Mouse (Mus musculus) cortical plate, adult 2 months (tissue): ENCODE results near the gene Zfhx3. TPM values are rescaled to one million over a fixed set of nuclear protein-coding genes. Genes with fewer than 3 reads are reported as not detected.
"Not testable (repeated sequence)": the region's sequence is repeated elsewhere in the genome, so short reads cannot be mapped to it uniquely, and the experiment has no call there.

ENCODE experiments used
- H3K27ac ChIP-seq: fragments of 200-500 bp; 2 replicates; pipeline ENCODE4 v1.5.1; 2012; ENCODE audit warnings: low read length, control low read depth, inconsistent platforms; ENCODE audit not compliant: insufficient read depth
- H3K4me1 ChIP-seq: fragments of 200-500 bp; 2 replicates; pipeline ENCODE4 v1.6.1; 2011; ENCODE audit warnings: low read length; ENCODE audit not compliant: control insufficient read depth, insufficient read depth
- H3K4me3 ChIP-seq: fragments of 200-500 bp; 2 replicates; pipeline ENCODE4 v1.5.1; 2011; ENCODE audit warnings: mild to moderate bottlenecking, low read length, control low read depth; ENCODE audit not compliant: insufficient read depth
- CTCF ChIP-seq: fragments of 200-500 bp; IDR thresholded peaks from 2 replicates; pipeline ENCODE4 v1.5.1; 2011; ENCODE audit warnings: mild to moderate bottlenecking, control low read depth, low read length; ENCODE audit not compliant: insufficient read depth; ENCODE audit errors: extremely low read depth
- POLR2A ChIP-seq: fragments of 200-500 bp; IDR thresholded peaks from 2 replicates; pipeline ENCODE4 v1.6.1; 2011; ENCODE audit warnings: mild to moderate bottlenecking, low read length, control low read depth; ENCODE audit not compliant: insufficient read depth; ENCODE audit errors: extremely low read depth
- polyA plus RNA-seq: library from polyadenylated mRNA; depleted of rRNA; stranded (reverse); fragments of >200 nt; gene quantifications from 2 replicates; pipeline ENCODE4 v1.2.3, GENCODE M21; 2012; rRNA removed

The Zfhx3 gene
- polyA plus RNA-seq: 1.0 and 1.3 TPM in 2 replicates

GRCm38 (mm10) chr8:107941922-107942694 is at the start of gene Zfhx3:
Gene Zfhx3, plus strand, starts transcription at chr8:107942644.
- no peaks in the 10 kb centered on the region for H3K4me1 ChIP-seq
- TF ChIP-seq CTCF (no peak), POLR2A (no peak)
- no peak within 1 kb of the TSS for H3K27ac ChIP-seq
- no peak within 1 kb of the TSS for H3K4me3 ChIP-seq

GRCm38 (mm10) chr8:107918984-107919383 is 23.5 kb upstream of the Zfhx3 start:
- no peak overlapping the region for H3K4me3 ChIP-seq
- no peak for TF ChIP-seq CTCF
- TF ChIP-seq POLR2A: no peak
- H3K4me1 ChIP-seq: no peaks in the 10 kb centered on the region
- H3K27ac ChIP-seq: no peak overlapping the region

DNA sequence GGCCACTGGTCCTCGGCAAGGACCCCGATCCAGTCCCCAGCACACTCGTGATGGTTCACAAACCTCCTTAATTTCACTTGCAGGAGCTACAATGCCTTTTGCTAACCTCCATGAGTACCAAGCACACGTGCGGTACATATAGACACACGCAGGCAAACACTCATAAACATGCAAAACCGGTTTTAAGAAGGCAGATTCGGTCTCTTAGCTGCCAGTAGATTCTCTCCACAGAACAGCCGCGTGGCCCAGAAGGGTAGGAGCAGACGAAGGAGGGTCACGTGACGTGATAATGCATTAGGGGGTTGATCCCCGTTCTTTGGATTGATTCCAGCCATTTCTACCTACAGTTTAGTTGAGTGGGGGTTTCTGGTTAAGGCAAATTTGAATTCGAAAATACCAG is 16.3 kb upstream of the Zfhx3 start:
- TF ChIP-seq CTCF (no peak), POLR2A (no peak)
- H3K27ac ChIP-seq: no peak overlapping the region
- no peaks in the 10 kb centered on the region for H3K4me1 ChIP-seq
- no peak overlapping the region for H3K4me3 ChIP-seq

DNA sequence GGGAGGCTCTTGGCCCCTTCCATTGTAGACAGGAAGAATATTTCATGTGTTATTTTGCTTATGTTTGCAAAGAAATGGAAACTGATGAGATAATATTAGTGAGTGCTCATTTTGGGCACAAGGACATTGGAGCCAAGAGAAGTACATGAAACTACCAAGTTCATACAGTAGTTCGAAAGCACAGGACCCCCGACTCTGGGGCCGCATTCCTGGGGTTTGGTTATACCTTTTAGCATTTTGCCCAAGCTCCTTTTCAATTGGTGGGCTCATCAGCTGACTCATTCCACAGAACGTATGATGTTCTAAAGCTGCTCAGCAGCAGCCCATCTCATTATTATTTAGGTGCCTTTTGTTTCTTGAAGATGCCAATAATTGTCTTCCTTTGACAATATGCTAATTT is 5.7 kb upstream of the Zfhx3 start:
- no peak overlapping the region for H3K4me3 ChIP-seq
- H3K27ac ChIP-seq: no peak overlapping the region
- H3K4me1 ChIP-seq: no peaks in the 10 kb centered on the region
- TF ChIP-seq CTCF (no peak), POLR2A (no peak)

DNA sequence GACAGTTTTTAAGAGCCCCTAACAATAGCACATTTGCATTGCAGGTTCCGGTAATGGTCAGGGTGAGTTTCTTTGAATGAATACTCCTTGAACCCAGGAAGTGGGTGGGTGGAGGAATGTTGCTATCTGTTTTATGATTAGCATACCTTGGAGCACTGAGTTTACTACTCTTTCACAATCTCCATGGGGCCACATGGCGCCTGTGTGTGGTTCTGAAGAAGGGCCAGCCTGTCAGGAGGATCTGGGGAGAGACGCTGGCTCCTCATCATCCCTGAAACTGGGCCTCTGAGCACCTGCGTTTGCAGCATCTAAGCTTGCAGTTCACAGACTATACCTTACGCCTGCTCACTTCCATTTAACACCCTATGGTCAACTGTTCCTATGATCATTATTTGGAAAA is 4.2 kb upstream of the Zfhx3 start:
- not testable (repeated sequence) for H3K4me3 ChIP-seq, H3K27ac ChIP-seq, H3K4me1 ChIP-seq

DNA sequence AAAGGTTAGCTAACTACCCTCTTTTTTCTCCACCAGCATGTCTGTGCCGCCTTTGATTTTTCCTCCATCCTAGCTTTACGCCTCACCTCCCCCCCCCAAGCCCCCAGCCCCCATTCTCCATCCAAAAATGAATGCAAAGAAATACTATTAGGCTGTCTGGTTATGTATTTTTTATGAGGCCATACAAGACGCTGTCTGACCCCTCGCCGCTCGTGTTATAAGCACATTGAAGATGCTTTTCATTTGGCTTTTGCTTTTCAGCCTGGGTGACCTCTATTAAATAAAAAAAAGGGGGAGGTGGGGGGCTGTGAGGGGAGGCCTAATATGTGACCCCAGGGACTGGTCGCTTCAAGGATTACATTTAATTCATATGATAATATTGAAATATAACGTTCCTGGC is 2.3 kb upstream of the Zfhx3 start:
- H3K4me3 ChIP-seq: no peak overlapping the region
- TF ChIP-seq CTCF (no peak), POLR2A (no peak)
- no peaks in the 10 kb centered on the region for H3K4me1 ChIP-seq
- H3K27ac ChIP-seq: no peak overlapping the region

- H3K27ac ChIP-seq: no peak overlapping the region
- TF ChIP-seq CTCF (no peak), POLR2A (no peak)
- no peaks in the 10 kb centered on the region for H3K4me1 ChIP-seq
- H3K4me3 ChIP-seq: no peak overlapping the region
These were observed 487 bp downstream of the Zfhx3 start for GRCm38 (mm10) chr8:107942752-107943510.

- TF ChIP-seq CTCF: no peak
- no peak for TF ChIP-seq POLR2A
- no peak overlapping the region for H3K27ac ChIP-seq
- no peaks in the 10 kb centered on the region for H3K4me1 ChIP-seq
- H3K4me3 ChIP-seq: no peak overlapping the region
These were observed 1.3 kb downstream of the Zfhx3 start for GRCm38 (mm10) chr8:107943550-107944348.

- H3K4me3 ChIP-seq: no peak overlapping the region
- H3K4me1 ChIP-seq: no peaks in the 10 kb centered on the region
- TF ChIP-seq POLR2A (no peak), CTCF (no peak)
- no peak overlapping the region for H3K27ac ChIP-seq
These were observed 2.5 kb downstream of the Zfhx3 start for GRCm38 (mm10) chr8:107944676-107945600.
